Mouse (Mus musculus) small intestine, adult 2 months (tissue): Measurements from ENCODE around the gene Rgsl1.

Experiments
- CTCF ChIP-seq: fragments of 200-500 bp; IDR thresholded peaks from 2 replicates; pipeline ENCODE4 v1.5.1; 2012; ENCODE audit warnings: low read depth, mild to moderate bottlenecking, control low read depth, inconsistent platforms, low read length, moderate library complexity, mixed read lengths; ENCODE audit not compliant: insufficient replicate concordance, insufficient read length; ENCODE audit errors: extremely low read depth
- POLR2A ChIP-seq: fragments of 200-500 bp; IDR thresholded peaks from 2 replicates; pipeline ENCODE4 v1.6.1; 2012; ENCODE audit warnings: low read depth, mild to moderate bottlenecking, control low read depth, inconsistent platforms, low read length, moderate library complexity

- TF ChIP-seq CTCF: no peak
- TF ChIP-seq POLR2A: no peak
Observed at GRCm38 (mm10) chr1:153739437-153740015, 104.4 kb downstream of the Rgsl1 start.
